Mouse (Mus musculus): ENCODE data around the gene Bud31. TPM values are rescaled to one million over a fixed set of nuclear protein-coding genes. Genes with fewer than 3 reads are reported as not detected.
"Not testable (repeated sequence)": the region's sequence is repeated elsewhere in the genome, so short reads cannot be mapped to it uniquely, and the experiment has no call there.

Bud31 gene
- total and polyA plus RNA-seq, 3 experiments, result 8.7 to 287 (median 155) TPM

GRCm38 (mm10) chr5:145119385-145119784 lies 20.8 kb upstream of the Bud31 start:
- peaks cover 78% of the 10 kb centered on the region for H3K36me3 ChIP-seq (replicated peaks)
- H3K9me3 ChIP-seq (replicated peaks), result peaks cover 12% of the 10 kb centered on the region
- TF ChIP-seq POLR2AphosphoS5 (IDR thresholded peaks at IDR 0.05; ENCODE audit: insufficient replicate concordance, low read depth, low read length) (no peak), GATA2 (IDR thresholded peaks at IDR 0.05; ENCODE audit: borderline replicate concordance, low read depth, low read length) (no peak), GATA1 (IDR thresholded peaks at IDR 0.05; ENCODE audit: borderline replicate concordance, low read length) (no peak), TAL1 (conservative IDR thresholded peaks at IDR 0.05; ENCODE audit: low read depth, low read length) (no peak), CTCF (IDR thresholded peaks at IDR 0.05; ENCODE audit: low read depth, low read length) (no peak)
- DNase-seq (ENCODE audit: low spot score), result no peak
- H3K4me1 ChIP-seq (ENCODE audit: insufficient read depth, low read depth, low read length), result peaks cover 68% of the 10 kb centered on the region
- no peak for ATAC-seq (ENCODE audit: extremely low read depth, insufficient number of reproducible peaks, low FRiP score, poor library complexity, severe bottlenecking)
- no peaks in the 10 kb centered on the region for H3K27me3 ChIP-seq (ENCODE audit: insufficient read depth, low read length)
- H3K4me3 ChIP-seq (ENCODE audit: low read depth, low read length), result no peak overlapping the region

GRCm38 (mm10) chr5:145120921-145121320 lies 19.2 kb upstream of the Bud31 start:
- Histone ChIP-seq H3K36me3 (replicated peaks) (peaks cover 93% of the 10 kb centered on the region), H3K4me3 (ENCODE audit: low read depth, low read length) (0 out of 2 replicates have a peak overlapping the region, but pooled peaks have one; percentile 27), H3K9me3 (replicated peaks) (peaks cover 12% of the 10 kb centered on the region), H3K27me3 (ENCODE audit: insufficient read depth, low read length) (no peaks in the 10 kb centered on the region), H3K4me1 (ENCODE audit: insufficient read depth, low read depth, low read length) (peaks cover 71% of the 10 kb centered on the region)
- ATAC-seq (ENCODE audit: extremely low read depth, insufficient number of reproducible peaks, low FRiP score, poor library complexity, severe bottlenecking) (no peak), DNase-seq (ENCODE audit: low spot score) (no peak)
- TF ChIP-seq TAL1 (conservative IDR thresholded peaks at IDR 0.05; ENCODE audit: low read depth, low read length), result no peak
- TF ChIP-seq POLR2AphosphoS5 (IDR thresholded peaks at IDR 0.05; ENCODE audit: insufficient replicate concordance, low read depth, low read length), result no peak
- TF ChIP-seq GATA1 (IDR thresholded peaks at IDR 0.05; ENCODE audit: borderline replicate concordance, low read length), result no peak
- no peak for TF ChIP-seq GATA2 (IDR thresholded peaks at IDR 0.05; ENCODE audit: borderline replicate concordance, low read depth, low read length)
- TF ChIP-seq CTCF (IDR thresholded peaks at IDR 0.05; ENCODE audit: low read depth, low read length), result no peak

DNA sequence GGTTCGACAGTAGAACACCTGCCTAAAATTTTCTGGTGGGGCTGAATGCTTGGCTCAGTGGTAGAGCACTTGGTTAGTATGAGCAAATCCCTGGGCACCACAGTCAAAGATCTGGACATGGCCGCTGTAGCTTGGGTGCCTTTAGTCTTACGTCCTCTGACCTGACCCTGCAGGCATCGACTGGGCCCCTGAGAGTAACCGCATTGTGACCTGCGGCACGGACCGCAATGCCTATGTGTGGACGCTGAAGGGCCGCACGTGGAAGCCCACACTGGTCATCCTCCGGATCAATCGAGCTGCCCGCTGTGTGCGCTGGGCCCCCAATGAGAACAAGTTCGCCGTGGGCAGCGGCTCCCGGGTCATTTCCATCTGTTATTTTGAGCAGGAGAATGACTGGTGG lies 16.8 kb upstream of the Bud31 start:
- Histone ChIP-seq H3K4me1 (ENCODE audit: insufficient read depth, low read depth, low read length) (peaks cover 65% of the 10 kb centered on the region), H3K27me3 (ENCODE audit: insufficient read depth, low read length) (no peaks in the 10 kb centered on the region), H3K4me3 (ENCODE audit: low read depth, low read length) (no peak overlapping the region), H3K36me3 (replicated peaks) (peaks cover 100% of the 10 kb centered on the region), H3K9me3 (replicated peaks) (peaks cover 11% of the 10 kb centered on the region)
- TF ChIP-seq POLR2AphosphoS5 (IDR thresholded peaks at IDR 0.05; ENCODE audit: insufficient replicate concordance, low read depth, low read length), result no peak
- ATAC-seq (ENCODE audit: extremely low read depth, insufficient number of reproducible peaks, low FRiP score, poor library complexity, severe bottlenecking) (no peak), DNase-seq (ENCODE audit: low spot score) (no peak)

- Histone ChIP-seq H3K4me3 (ENCODE audit: low read depth, low read length) (no peak overlapping the region), H3K27me3 (ENCODE audit: insufficient read depth, low read length) (no peaks in the 10 kb centered on the region), H3K4me1 (ENCODE audit: insufficient read depth, low read depth, low read length) (peaks cover 61% of the 10 kb centered on the region), H3K9me3 (replicated peaks) (peaks cover 4% of the 10 kb centered on the region; the same call in 1 of the 2 replicates), H3K36me3 (replicated peaks) (peaks cover 98% of the 10 kb centered on the region)
- ATAC-seq (ENCODE audit: extremely low read depth, insufficient number of reproducible peaks, low FRiP score, poor library complexity, severe bottlenecking) (no peak), DNase-seq (ENCODE audit: low spot score) (no peak)
- TF ChIP-seq TAL1 (conservative IDR thresholded peaks at IDR 0.05; ENCODE audit: low read depth, low read length) (no peak), GATA1 (IDR thresholded peaks at IDR 0.05; ENCODE audit: borderline replicate concordance, low read length) (no peak), GATA2 (IDR thresholded peaks at IDR 0.05; ENCODE audit: borderline replicate concordance, low read depth, low read length) (no peak), POLR2AphosphoS5 (IDR thresholded peaks at IDR 0.05; ENCODE audit: insufficient replicate concordance, low read depth, low read length) (no peak), CTCF (IDR thresholded peaks at IDR 0.05; ENCODE audit: low read depth, low read length) (no peak)
Measured at GRCm38 (mm10) chr5:145126580-145126979, 13.6 kb upstream of the Bud31 start.

GRCm38 (mm10) chr5:145129124-145129523 lies 11.0 kb upstream of the Bud31 start:
- DNase-seq (ENCODE audit: low spot score) (no peak), ATAC-seq (ENCODE audit: extremely low read depth, insufficient number of reproducible peaks, low FRiP score, poor library complexity, severe bottlenecking) (no peak)
- Histone ChIP-seq H3K9me3 (replicated peaks) (no peaks in the 10 kb centered on the region), H3K36me3 (replicated peaks) (peaks cover 98% of the 10 kb centered on the region), H3K4me1 (ENCODE audit: insufficient read depth, low read depth, low read length) (peaks cover 56% of the 10 kb centered on the region), H3K27me3 (ENCODE audit: insufficient read depth, low read length) (no peaks in the 10 kb centered on the region), H3K4me3 (ENCODE audit: low read depth, low read length) (no peak overlapping the region)
- TF ChIP-seq POLR2AphosphoS5 (IDR thresholded peaks at IDR 0.05; ENCODE audit: insufficient replicate concordance, low read depth, low read length) (0 out of 2 replicates have a peak, but pooled peaks have one; percentile 21), TAL1 (conservative IDR thresholded peaks at IDR 0.05; ENCODE audit: low read depth, low read length) (no peak), CTCF (IDR thresholded peaks at IDR 0.05; ENCODE audit: low read depth, low read length) (no peak)

DNA sequence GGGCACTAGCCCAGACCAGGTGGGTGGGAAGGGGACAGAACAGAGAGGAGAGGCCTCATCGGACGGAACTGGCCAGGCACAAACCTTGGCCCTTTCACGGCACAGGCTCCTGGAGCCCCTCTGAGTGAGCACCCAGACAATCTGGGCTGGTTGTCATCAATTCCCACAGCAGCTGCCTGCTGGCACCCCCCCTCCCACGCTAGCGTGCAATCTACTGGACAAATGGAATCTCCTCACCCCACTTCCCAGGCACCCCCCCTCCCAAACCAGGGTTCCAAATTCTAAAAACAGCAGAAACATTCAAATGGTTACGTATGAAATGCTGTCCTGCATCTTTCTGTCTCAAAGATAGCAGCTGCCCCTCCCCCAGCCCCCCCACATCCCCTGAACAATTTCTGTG lies 10.4 kb upstream of the Bud31 start:
- DNase-seq (ENCODE audit: low spot score); ATAC-seq (ENCODE audit: extremely low read depth, insufficient number of reproducible peaks, low FRiP score, poor library complexity, severe bottlenecking); H3K9me3 ChIP-seq (replicated peaks); H3K4me3 ChIP-seq (ENCODE audit: low read depth, low read length); H3K27me3 ChIP-seq (ENCODE audit: insufficient read depth, low read length): not testable (repeated sequence)
- H3K4me1 ChIP-seq (ENCODE audit: insufficient read depth, low read depth, low read length), result peaks cover 52% of the 10 kb centered on the region
- peaks cover 98% of the 10 kb centered on the region for H3K36me3 ChIP-seq (replicated peaks)

- Histone ChIP-seq H3K4me3 (ENCODE audit: low read depth, low read length) (no peak overlapping the region), H3K36me3 (replicated peaks) (peaks cover 98% of the 10 kb centered on the region), H3K9me3 (replicated peaks) (no peaks in the 10 kb centered on the region), H3K4me1 (ENCODE audit: insufficient read depth, low read depth, low read length) (peaks cover 48% of the 10 kb centered on the region), H3K27me3 (ENCODE audit: insufficient read depth, low read length) (no peaks in the 10 kb centered on the region)
- DNase-seq (ENCODE audit: low spot score) (no peak), ATAC-seq (ENCODE audit: extremely low read depth, insufficient number of reproducible peaks, low FRiP score, poor library complexity, severe bottlenecking) (no peak)
- TF ChIP-seq TAL1 (conservative IDR thresholded peaks at IDR 0.05; ENCODE audit: low read depth, low read length) (no peak), POLR2AphosphoS5 (IDR thresholded peaks at IDR 0.05; ENCODE audit: insufficient replicate concordance, low read depth, low read length) (no peak; the same call in 1 of the 2 replicates), GATA2 (IDR thresholded peaks at IDR 0.05; ENCODE audit: borderline replicate concordance, low read depth, low read length) (no peak), CTCF (IDR thresholded peaks at IDR 0.05; ENCODE audit: low read depth, low read length) (no peak), GATA1 (IDR thresholded peaks at IDR 0.05; ENCODE audit: borderline replicate concordance, low read length) (no peak)
Measured at GRCm38 (mm10) chr5:145130191-145130590, 10.0 kb upstream of the Bud31 start.
